Mouse (Mus musculus) cerebellum, adult 2 months (tissue): ENCODE measurements at regions not wholly inside any gene's neighbourhood (a gene's known extent, or its start where the extent isn't known, plus 50 kb on each side); places are given as distances from the start of the nearest gene placed in this dataset.

ENCODE experiments used
- DNase-seq, 2 experiments: peaks; one replicate each; pipeline ENCODE4 v3.0.0; 2021
- H3K27ac ChIP-seq: fragments of 200-500 bp; 2 replicates; pipeline ENCODE4 v1.5.1; 2012; ENCODE audit warnings: low read length, control low read depth, inconsistent platforms; ENCODE audit not compliant: insufficient read depth
- H3K27me3 ChIP-seq: fragments of 200-500 bp; 2 replicates; pipeline ENCODE4 v1.6.1; 2012; ENCODE audit warnings: inconsistent platforms, mild to moderate bottlenecking, low read length, moderate library complexity; ENCODE audit not compliant: control insufficient read depth, insufficient read depth
- H3K4me1 ChIP-seq: fragments of 200-500 bp; 2 replicates; pipeline ENCODE4 v1.6.1; 2011; ENCODE audit warnings: low read length; ENCODE audit not compliant: control insufficient read depth, insufficient read depth
- H3K4me3 ChIP-seq: fragments of 200-500 bp; replicated peaks from 2 replicates; pipeline ENCODE3; 2011; ENCODE audit warnings: mild to moderate bottlenecking, low read depth, low read length, control low read depth; ENCODE audit not compliant: insufficient read depth
- CTCF ChIP-seq: fragments of 200-500 bp; IDR thresholded peaks from 2 replicates; pipeline ENCODE4 v1.5.1; 2011; ENCODE audit warnings: low read depth, mild to moderate bottlenecking, control low read depth, low read length, moderate library complexity, borderline replicate concordance; ENCODE audit not compliant: insufficient read depth
- POLR2A ChIP-seq: fragments of 200-500 bp; IDR thresholded peaks from 2 replicates; pipeline ENCODE4 v1.6.1; 2011; ENCODE audit warnings: low read length, control low read depth, borderline replicate concordance; ENCODE audit not compliant: insufficient read depth
- WGBS: fragments of 180-500 bp; shearing (Covaris S2); methylation state at CpG from one replicate; pipeline ENCODE4 v1.1.7; 2018; 5-methylcytosine and 5-hydroxymethylcytosine counted together

- 76% methylated on average over 16 of the region's 16 CpGs for WGBS
- TF ChIP-seq POLR2A (no peak), CTCF (no peak)
- Histone ChIP-seq H3K4me1 (peaks cover 19% of the 10 kb centered on the region; the same call in 1 of the 2 replicates), H3K27ac (no peak overlapping the region), H3K4me3 (no peak overlapping the region), H3K27me3 (no peaks in the 10 kb centered on the region)
- DNase-seq = no peak
Measured at GRCm38 (mm10) chr1:189067204-189067960, 59.7 kb upstream of the Kctd3 start.

DNA sequence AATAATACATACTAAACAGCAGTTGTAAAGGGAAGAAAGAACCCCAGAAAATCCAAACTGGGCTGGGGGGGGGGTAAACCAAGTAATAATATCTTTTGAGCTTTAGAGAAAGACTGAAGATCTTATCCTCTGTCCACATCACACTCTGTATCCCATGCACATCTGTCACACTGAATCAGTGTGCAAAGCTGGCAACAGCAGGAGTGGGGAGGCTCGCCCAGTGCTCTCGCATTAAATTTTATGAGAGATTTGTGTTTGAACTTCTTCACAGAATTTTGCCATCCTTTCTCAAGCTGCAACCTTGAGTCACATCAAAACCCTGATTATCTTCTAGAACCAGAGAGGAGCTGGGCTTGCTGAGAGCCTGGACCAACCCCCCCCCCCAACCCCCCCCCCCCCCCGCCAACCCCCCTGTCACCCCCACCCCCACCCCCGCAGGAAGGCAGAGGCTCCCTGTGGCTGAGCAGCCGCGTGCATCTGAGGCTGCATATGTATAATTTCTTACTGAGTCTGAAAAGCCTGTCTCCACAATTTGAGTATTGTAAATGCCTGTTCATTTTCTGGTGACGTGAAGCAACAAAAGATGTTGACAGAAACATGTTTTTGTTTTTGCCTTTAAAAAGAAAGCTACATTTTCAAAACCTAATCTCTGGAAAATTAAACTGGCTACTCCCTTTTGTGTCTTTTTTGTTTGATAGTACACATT, 59.0 kb upstream of the Kctd3 start:
- H3K4me3 ChIP-seq = no peak overlapping the region
- no peak overlapping the region for H3K27ac ChIP-seq
- no peak for TF ChIP-seq POLR2A
- TF ChIP-seq CTCF = no peak
- DNase-seq = no peak
- 31% methylated on average over 7 of the region's 7 CpGs for WGBS
- H3K27me3 ChIP-seq = no peaks in the 10 kb centered on the region
- peaks cover 19% of the 10 kb centered on the region; the same call in 1 of the 2 replicates for H3K4me1 ChIP-seq

GRCm38 (mm10) chr1:189065152-189065910, 57.7 kb upstream of the Kctd3 start:
- WGBS = 17% methylated on average over 5 of the region's 5 CpGs
- DNase-seq = peak; percentile 93 to 98
- TF ChIP-seq POLR2A (no peak), CTCF (no peak)
- H3K4me3 ChIP-seq = peak overlapping the region; percentile 32
- peaks cover 19% of the 10 kb centered on the region; the same call in 1 of the 2 replicates for H3K4me1 ChIP-seq
- peak overlapping the region; percentile 82; the same call in 1 of the 2 replicates for H3K27ac ChIP-seq
- no peaks in the 10 kb centered on the region for H3K27me3 ChIP-seq

GRCm38 (mm10) chr1:189064629-189065028, 57.0 kb upstream of the Kctd3 start:
- 19% methylated on average over 4 of the region's 4 CpGs for WGBS
- Histone ChIP-seq H3K27me3 (no peaks in the 10 kb centered on the region), H3K4me3 (peak overlapping the region; percentile 9), H3K27ac (peak overlapping the region; percentile 82), H3K4me1 (peaks cover 19% of the 10 kb centered on the region; the same call in 1 of the 2 replicates)
- no peak for TF ChIP-seq POLR2A
- peak; percentile 6; the same call in 1 of the 2 replicates for TF ChIP-seq CTCF
- peak; percentile 87 to 95 for DNase-seq

DNA sequence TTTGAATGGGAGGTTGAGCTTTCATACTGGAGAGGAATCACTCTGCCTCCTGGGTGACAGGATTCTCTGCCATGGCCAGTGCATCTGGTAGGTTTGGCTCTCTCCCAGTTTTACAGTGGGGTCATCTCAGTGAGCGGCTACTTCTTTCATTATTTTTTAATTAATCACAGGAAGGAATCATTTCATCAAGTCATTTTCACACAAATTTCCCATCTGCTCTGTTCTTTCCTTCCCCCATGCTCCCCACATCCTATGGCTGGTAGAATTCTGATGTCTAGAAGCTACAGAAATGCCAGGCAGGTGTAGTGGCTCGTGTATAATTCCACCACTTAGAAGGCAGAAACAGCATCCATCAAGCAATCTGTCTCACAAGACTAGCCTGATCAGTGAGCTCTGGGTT, 56.1 kb upstream of the Kctd3 start:
- no peaks in the 10 kb centered on the region for H3K27me3 ChIP-seq
- no peak overlapping the region for H3K4me3 ChIP-seq
- WGBS = 10% methylated on average over 2 of the region's 2 CpGs
- H3K4me1 ChIP-seq = peaks cover 19% of the 10 kb centered on the region; the same call in 1 of the 2 replicates
- peak; percentile 52 to 81 for DNase-seq
- TF ChIP-seq CTCF (no peak), POLR2A (no peak)
- H3K27ac ChIP-seq = no peak overlapping the region

- H3K4me1 ChIP-seq = peaks cover 19% of the 10 kb centered on the region; the same call in 1 of the 2 replicates
- WGBS = 42% methylated on average over 7 of the region's 7 CpGs
- no peak overlapping the region for H3K4me3 ChIP-seq
- no peak for DNase-seq
- H3K27me3 ChIP-seq = no peaks in the 10 kb centered on the region
- H3K27ac ChIP-seq = no peak overlapping the region
- TF ChIP-seq POLR2A (no peak), CTCF (no peak)
Measured at GRCm38 (mm10) chr1:189063209-189063608, 55.6 kb upstream of the Kctd3 start.
